Mouse (Mus musculus) left cerebral cortex, adult 18-20 months (tissue): ENCODE measurements at regions not wholly inside any gene's neighbourhood (a gene's known extent, or its start where the extent isn't known, plus 50 kb on each side); places are given as distances from the start of the nearest gene placed in this dataset.

Experiments
- DNase-seq, 2 experiments: peaks; one replicate each; pipeline ENCODE4 v3.0.0; 2021 to 2022; ENCODE audit warnings: low spot score in 2 of 2, mixed read lengths in 1 of 2

DNA sequence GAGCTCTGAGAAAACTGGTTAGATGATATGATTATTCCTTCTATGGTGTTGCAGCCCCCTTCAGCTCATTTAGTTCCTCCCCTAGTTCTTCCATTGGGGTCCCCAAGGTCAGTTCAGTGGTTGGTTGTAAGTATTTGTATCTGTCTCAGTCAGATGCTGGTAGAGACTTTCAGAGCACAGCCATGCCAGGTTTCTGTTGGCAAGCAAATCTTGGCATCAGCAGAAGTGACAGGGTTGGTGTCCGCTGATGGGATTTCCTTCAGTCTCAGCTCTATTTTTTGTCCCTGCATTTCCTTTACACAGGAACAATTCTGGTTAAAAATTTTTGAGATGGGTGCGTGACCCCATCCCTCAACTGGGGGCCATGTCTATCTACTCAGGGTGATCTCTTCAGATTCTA, 55.3 kb upstream of the Spaca1 start:
- DNase-seq = no peak

DNA sequence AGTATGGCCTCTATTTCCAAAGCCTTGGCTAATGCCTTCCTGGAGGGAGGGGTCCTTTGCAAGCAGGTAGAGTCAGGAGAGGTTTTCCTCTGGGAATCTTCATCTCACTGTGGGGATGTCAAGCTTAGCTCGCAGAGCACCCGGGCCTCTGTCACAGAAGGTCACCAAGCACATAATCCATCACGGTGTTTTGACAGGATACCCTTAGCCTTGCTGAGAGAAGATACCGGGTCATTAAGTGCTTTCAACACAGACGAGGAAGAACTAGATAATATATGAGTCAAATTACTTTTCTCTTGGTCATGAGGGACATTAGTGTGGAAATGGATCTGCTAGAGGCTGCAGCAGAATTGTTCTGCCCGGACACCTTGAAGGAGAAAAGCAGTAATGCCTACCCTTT, 64.3 kb upstream of the Spaca1 start:
- DNase-seq = no peak

DNA sequence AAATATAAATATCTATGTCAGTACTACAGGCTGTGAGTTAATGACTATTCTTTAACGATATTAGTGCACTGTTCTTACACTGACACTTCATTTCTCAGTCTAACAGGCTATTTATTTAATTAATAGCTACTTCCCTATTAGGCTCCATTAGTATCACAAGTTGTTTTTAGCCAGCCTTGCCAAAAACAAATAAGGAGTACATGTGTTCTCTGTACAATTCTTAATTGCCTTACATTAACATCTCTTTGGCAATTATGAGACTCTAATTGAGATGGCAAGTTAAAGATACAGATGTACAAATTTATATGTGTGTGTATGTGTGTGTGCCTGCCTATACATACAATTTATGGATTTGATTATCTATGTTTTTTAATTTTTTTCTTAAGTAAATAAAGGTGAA, 67.1 kb upstream of the Spaca1 start:
- no peak for DNase-seq

DNA sequence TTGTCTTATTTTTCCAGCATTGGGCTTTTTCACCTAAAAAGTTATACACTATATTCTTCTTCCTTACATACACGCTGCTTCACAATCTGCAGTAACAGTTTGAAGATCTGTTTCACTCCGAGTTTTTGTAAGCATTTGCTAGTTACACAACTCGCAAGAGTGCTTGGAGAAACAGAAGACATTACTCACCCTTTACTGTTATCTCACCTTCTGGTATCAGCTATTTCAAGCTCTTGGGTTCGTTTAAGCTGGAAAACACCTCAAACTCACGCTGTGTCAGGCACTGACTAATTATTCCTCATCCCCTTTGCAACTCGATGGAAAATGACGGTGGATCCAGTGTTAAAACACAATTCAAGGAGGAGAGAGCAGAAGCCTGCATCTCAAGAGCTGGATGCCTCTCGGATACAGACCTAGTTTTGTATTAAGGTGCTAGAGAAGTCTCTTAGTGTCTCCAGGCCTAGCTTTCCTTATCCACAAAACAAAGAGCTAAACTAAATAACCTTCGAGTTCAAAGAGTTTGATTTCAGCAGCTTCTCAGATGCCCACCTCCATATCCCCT, 73.0 kb upstream of the Spaca1 start:
- peak in 1 of 2 experiments; percentile 1 for DNase-seq

DNA sequence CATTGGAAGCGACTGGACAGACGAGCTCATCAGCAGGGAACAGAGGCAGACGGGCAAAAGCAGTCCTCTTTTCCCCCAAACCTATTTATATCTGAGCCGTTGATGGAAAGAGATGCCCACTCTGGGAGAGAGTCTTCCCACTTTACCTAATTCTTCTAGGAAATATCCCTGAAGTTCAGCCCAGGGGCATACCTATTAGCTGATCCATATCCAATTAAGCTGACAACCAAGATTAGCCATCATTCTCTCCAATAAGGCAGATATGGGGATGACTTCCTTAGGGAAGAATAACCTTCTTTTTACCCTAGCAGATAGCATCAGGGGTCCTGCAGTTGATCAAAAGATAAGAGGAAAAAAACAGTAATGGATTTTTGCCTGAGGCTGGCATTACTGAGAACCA, 78.2 kb upstream of the Spaca1 start:
- DNase-seq = no peak

DNA sequence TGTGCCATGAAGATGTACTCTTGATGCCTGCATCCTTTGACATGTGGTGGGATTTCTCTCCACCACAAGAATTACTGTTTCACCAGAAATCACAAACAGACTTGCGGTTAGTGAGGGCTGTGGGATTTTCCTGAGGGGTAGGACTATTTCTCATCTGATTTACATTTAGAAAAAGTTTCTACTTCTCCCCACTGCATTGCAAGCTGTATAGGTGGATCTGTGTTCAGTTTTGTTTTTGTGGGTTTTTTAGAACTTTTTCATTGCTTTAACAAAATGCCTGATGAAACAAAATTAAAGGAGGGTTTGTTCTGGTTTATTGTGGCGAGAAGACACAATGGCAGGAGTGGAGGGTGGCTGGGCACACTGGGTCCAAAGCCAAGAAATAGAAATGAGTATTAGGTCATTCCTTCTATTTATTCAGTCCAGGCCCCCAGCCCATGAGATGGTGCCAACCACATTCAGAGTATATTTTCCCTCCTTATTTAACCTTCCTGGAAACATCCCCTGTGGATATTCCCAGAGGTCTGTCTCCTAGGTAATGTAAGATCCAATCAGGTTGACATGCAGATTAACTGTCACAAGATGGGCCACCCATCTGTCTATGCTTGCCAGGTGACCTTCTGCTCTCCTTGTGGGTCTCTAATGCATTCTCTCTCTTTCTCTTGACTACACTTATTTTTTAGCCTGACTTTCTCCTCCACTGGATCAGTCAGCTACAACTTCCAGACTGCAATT, 96.3 kb upstream of the Spaca1 start:
- DNase-seq = no peak

DNA sequence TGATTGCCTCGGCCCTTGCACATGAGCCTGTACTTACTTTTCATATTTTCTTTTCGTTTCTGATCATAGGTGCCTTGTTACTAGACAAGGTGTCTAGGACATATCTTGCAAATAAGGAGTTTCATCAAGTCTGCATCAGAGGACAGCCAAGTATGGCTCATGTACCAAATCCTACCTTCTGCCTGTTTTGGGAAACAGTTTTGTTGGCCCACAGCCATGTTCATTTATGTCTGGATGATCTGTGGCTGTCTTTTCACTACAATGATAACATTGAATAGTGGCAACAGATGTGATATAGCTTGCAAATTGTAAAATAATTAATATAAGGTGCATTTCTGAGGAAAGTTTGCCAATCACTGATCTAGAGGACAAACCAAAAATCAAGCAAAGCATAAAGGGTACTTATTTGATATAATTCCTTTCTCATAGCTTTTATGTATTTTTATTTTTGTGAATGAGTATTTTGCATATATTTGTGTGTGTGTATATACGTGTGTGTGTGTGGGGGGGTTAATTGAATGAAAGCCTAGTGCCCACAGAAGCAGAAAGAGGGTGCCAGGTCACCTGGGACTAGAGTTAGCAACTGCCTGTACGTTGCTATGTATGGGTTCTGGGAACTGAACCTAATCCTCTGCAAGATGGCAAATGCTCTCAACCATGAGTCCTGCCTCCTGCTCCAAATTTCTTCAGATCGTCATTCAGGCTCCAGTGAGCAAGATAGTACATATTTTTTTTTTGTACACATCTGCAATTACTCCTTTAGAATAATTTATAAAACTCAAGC, 99.2 kb upstream of the Spaca1 start:
- no peak for DNase-seq

DNA sequence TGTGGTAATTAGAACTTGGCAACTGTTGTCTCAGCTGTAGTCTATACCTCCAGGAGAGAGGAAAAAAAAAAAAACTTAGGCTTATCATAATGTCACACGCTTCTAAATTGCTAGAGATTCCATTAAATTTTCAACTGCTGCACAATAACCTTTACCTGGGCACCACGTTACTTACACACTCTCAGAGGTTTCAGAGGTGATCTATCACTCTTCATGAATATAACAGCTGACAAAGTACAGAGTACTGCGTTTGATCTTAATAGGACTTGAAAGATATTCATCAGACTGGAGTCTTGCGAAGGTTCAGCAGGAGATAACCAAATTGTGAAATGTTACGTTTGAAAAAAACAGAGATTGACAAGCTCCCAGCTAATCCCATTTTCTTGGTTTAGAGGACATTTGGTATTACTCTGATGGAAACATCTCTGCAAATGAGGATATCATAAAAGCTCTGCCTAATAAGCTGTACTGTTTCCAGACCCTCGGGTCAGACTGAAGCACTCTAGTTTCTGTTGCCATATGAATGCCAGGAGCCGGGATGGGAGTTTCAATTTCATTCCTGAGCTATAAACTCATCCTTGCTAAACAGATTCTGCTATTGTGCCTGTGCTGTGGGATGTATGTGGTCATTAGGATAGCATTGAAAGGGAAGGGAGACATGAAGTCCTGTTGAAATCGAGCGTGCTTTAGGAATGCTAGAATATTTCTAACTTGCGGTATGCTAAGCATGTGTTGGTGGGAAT, 101.8 kb upstream of the Spaca1 start:
- DNase-seq = no peak

DNA sequence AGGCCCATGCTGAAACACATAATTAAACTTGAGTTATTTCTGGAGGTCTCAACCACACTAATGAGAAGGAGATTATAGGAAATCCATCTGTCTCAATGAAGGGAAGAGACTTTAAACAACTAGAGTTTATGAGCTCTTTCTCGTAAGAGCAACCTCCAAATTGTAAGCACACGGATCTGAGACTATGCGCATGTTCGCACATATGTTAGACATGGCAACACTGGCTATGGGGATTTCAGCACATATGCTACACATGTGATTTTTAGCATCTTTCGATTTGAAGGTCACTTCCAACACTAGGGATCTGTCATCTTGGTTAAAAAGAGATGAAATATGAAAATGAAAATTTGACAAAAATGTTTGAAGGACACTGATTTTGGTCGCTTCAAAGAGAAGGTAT, 105.5 kb upstream of the Spaca1 start:
- no peak for DNase-seq

DNA sequence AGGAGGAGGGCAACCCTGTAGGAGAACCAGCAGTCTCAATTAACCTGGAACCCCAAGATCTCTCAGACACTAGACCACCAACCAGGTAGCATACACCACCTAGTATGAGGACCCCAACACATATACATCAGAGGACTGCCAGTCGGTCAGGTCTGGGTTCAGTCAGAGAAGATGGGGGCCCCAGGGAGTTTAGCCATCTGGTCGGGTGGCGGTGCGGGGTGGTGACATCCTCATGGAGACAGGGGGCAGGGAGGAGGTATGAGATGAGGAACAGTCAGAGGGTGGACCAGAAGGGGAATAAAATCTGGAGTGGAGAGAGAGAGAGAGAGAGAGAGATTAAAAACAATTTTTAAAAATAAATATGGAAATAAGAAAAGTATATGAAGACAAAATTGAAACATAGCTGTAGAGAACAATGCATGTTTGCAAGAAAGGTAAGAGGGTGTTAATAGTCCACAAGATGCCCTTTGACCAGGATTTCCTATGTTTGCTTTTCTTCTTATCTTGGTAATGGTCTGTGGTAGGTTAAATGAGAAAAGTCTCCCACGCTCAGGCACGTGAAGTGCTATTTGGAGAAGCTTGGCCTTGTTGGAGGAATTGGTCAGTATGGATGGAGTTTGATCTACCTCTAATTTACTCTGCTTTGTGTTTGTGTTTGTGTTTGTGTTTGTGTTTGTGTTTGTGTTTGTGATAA, 108.0 kb upstream of the Spaca1 start:
- DNase-seq = no peak

DNA sequence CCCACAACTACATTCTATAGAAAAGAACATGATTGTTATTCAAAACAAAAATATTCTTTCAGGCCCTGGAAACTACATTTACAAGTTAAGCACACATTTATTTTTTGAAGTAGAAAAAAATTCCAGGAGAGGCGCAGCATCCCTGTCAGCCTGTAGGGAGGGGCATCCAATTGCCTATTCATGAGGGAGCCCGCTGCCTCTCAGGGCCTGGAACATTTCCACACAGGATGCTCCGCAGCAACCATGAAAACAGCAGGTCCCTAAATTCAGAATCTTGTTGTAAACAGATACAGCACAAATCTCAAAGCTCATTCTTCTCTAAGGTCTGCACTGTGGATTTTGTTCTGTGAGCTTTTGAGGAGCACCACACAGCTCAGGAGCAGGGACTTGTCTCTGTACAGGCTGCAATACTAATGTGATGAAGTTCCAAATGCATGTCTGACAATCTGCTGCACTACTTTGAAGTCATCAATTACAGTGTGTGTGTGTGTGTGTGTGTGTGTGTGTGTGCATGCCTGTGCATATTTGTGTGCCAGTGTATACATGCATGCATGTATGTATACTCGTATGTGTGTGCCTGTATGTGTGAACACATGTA, 121.4 kb upstream of the Spaca1 start:
- DNase-seq = peak; percentile 4 to 7

DNA sequence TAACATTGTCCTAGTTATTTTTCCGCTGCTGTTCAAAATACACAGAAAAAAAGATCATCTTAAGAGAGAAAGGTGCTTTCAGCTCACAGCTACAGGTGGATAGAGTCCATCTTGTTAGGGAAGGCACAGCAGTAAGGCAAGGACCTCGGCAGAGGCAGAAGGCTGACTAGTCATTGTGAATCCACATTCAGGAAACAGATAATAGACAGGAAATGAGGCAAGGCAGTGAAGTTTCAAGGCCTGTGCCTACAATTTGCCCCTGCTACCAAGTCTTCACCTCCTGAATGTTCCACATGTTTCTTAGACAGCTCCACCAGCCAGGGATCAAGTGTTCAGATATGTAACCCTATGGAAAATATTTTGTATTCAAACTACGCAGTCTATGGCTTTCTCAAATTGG, 122.0 kb upstream of the Spaca1 start:
- no peak for DNase-seq

DNA sequence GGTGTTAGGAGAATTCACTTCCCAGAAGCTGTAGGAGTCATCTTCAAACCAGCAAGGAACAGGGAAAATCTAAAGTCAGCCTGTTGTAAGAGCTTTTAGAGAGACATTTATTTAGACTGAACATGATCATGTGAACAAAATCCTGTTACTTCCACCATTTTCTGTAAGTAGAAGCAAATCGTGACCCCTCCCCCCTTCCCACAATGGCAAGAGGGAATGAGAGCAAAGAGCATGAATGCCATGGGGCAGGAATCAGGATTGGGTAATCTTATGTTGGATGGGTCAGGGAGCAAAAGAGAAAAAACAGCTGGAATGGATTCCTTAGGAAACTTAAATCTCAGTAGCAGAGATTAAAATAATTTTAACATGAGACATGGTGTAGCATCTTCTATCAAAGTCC, 127.4 kb upstream of the Spaca1 start:
- no peak for DNase-seq

DNA sequence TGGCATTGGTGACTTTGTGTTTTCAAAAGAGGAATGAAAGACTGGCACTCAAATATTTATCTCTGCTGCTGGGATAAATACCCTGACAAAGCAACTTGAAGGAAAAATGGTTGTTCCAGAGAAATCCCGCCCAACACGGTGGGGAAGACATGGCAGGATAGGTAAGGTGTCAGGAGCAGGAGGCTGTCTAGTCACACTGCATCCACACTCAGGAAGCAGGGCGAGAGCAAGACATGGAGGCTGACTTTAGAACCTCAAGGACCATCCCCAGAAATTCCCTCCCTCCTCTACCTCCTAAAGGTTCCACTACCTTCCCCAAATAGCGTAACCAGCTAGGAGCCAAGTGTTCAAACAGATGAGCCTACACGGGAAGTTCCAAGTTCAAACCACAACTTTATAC, 136.5 kb upstream of the Spaca1 start:
- DNase-seq = no peak

DNA sequence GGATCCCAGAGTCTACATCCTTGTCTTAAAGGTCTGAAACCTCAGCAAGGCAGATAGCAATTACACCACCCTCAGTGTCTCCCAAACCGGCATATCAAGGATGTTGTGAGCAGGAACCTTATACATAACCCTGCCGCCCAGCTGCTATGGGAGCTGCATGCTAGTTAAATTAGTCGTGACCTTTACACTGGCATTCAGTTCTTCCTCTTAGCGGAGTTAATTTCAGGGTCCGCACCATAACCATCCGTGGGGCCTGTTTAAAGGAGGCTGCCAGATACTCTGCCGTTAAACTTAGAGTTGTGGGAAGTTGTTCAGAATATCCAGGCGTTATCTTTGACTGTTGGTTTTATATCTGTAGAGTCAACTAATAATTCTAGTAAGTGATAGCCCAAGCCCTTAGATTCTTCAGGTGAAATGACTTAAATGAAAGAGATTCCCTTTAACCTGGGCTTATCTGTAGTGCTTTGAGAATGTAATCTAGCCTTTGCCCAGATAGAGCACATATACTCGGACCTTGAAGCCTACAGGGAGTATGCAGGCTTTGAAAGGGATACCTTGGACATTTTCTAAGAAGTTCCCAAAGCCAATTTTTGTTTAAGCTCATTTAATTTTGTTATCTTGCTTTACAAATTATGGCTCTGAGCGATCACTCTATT, 153.3 kb upstream of the Spaca1 start:
- DNase-seq = no peak

DNA sequence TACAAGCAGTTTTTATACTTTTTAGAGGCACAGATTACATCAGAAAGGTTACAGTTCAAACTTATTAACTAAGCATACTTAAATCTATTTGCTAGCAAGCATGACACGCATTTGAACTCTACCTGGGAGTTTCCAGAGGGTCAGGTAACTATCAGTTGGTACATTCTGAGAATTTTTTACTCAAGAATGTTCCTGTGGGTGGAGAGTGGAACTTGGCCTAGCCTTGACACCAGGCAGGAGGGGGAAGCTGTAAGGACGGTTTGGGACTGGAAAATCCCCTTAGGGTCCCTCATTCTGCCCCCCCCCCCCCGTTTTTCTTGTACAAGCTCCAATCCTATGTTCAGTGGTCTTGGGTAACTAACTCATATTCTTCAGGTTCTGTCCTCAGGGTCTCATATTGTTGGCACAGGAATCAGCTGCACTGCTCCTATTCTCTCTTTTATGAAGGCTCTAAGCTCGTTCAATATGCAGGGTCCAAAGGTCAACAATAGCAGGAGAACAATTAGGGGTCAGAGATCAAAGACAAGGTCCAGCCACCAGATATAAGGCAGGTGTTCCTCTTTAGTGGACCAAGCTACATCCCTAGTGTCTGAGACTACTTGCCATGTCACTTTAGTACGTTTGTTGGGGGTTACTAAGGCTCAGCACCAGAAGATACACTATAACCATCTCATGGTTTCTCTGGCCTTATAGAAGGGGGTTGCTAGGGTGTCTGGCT, 159.3 kb upstream of the Spaca1 start:
- DNase-seq = no peak

DNA sequence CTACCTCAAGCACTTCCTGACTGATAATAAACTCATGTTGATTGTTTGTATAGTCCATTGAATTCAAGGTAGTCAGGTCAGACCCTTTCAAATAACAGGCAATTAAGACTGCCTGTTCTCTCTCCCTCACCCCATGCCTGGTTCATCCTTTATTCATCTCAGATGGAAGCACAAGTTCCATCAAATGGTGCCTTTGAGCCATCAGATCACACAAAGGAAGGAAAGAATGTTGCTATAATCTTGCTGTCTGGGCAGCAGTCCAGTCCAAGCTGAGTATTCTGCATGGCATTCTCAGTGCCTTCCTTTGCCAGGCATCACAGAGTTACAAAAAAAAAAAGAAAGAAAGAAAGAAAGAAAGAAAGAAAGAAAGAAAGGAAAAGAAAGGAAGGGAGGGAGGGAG, 163.7 kb upstream of the Spaca1 start:
- DNase-seq = no peak

DNA sequence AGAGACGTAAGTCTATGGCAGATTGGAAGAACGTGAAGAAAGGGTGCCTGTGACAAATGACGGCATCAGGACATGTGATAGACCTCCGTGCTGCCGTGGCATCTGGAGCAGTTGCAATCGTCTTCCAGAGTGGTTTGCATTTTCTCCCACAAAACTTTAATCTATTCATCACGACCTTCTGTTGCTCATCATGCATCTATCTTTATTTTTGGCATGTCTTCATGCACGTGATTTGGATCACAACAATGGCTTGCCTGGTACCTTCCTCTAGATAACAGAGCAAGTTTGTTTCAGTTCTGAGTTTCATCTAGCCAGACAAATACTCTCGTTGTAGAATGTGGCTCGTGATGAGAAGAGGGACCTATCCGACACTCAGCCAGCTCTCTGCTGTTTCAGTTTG, 164.4 kb upstream of the Spaca1 start:
- no peak for DNase-seq

DNA sequence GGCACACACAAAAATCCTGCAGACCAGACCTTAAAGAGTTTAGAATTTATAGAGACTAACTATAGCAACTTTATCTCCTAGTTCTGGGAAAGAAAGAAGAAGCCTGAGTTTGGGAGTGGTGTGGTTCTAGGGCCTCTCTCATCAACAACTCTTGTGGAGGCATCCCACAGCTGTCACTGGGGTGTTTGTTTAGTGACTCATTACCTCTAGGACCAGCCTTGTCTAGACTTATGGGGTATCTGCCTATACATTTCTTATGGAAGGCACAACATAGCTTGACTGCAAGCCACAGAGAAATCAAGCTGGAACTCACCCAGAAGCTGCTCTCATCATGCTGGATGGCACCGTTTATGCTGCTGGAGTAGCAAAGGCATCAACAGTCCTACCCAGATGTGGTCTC, 171.9 kb upstream of the Spaca1 start:
- DNase-seq = no peak
